Mouse (Mus musculus) C2C12 (cell line): ENCODE measurements at regions not wholly inside any gene's neighbourhood (a gene's known extent, or its start where the extent isn't known, plus 50 kb on each side); places are given as distances from the start of the nearest gene placed in this dataset.

ENCODE experiments used
- CTCF ChIP-seq: IDR thresholded peaks from one replicate; pipeline ENCODE4 v1.5.1; 2011; ENCODE audit not compliant: control insufficient read depth, insufficient read depth, insufficient read length
- MAX ChIP-seq: IDR thresholded peaks from one replicate; pipeline ENCODE4 v1.6.1; 2011; ENCODE audit warnings: mild to moderate bottlenecking, control low read depth
- MYOG ChIP-seq: IDR thresholded peaks from one replicate; pipeline ENCODE4 v1.6.1; 2011; ENCODE audit not compliant: control insufficient read depth, insufficient read length; ENCODE audit errors: extremely low read depth

DNA sequence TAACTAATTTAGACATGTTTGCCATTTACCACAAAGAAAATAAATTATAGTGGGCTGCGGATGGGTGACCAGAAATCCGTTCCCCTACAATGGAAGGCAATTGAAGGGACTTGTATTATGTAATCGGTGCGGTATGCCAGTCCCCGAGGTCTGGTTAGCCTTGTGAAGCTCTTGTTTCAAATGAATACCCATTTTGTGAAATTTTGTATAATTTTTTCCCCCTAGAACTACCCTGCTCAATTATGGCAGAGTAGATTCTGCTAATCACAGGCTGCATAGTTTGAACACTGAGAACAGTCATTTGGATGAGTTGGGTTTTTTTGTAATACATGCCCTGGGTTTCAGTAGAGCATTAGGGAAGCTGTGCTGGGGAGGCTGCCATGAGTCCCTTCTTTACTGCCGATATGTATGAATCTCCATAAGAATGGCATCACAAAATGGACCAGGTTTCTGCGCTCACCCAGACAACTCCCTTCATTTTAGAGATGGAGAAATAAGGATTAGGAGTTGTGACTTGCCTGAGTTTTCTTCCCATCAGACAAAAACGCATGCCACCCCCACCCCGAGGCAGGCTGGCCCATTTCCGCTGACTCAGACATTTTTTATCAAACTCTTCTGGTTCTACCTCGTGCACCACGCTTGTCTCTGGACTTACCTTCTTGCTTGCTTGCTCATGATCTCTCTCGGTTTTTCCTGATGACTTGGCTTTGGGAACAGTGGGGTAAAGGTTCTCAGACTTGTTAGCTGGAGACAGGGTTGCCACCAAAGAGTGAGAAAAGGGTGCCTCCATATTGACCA lies 155.7 kb downstream of the Cd24a start:
- TF ChIP-seq CTCF, result no peak
- no peak for TF ChIP-seq MAX
- no peak for TF ChIP-seq MYOG
